Mouse (Mus musculus) forebrain, embryonic 11.5 days (tissue): ENCODE results near the gene Olfr465-ps1. TPM values are rescaled to one million over a fixed set of nuclear protein-coding genes. Genes with fewer than 3 reads are reported as not detected.
A peak's percentile ranks its signal among the peaks of the same experiment; 100 is the strongest.

Experiments used
- ATAC-seq: fragments of 200-750 bp; cut with Nextera tagmentation; replicated peaks from 2 replicates; pipeline ENCODE4 v1.8.0; 2017; ENCODE audit warnings: moderate TSS enrichment; ENCODE audit not compliant: low FRiP score
- DNase-seq: peaks from one replicate; pipeline ENCODE4 v3.0.0-alpha.2; 2017; ENCODE audit warnings: low spot score
- H3K27ac ChIP-seq: fragments of 300-500 bp; sonication (generic); 2 replicates; pipeline ENCODE4 v1.5.1; 2014; ENCODE audit warnings: low read depth, low read length
- H3K27me3 ChIP-seq: fragments of 300-500 bp; sonication (generic); 2 replicates; pipeline ENCODE4 v1.6.1; 2014; ENCODE audit warnings: mild to moderate bottlenecking, low read length, mixed read lengths; ENCODE audit not compliant: control insufficient read depth, insufficient read depth
- H3K36me3 ChIP-seq: fragments of 300-500 bp; sonication (generic); 2 replicates; pipeline ENCODE4 v1.6.1; 2014; ENCODE audit warnings: mild to moderate bottlenecking, low read length, moderate library complexity, mixed read lengths; ENCODE audit not compliant: control insufficient read depth, insufficient read depth
- H3K4me1 ChIP-seq: fragments of 300-500 bp; sonication (generic); replicated peaks from 2 replicates; pipeline ENCODE4 v1.6.1; 2014; ENCODE audit warnings: low read length, mixed read lengths; ENCODE audit not compliant: control insufficient read depth, insufficient read depth
- H3K4me2 ChIP-seq: fragments of 300-500 bp; sonication (generic); 2 replicates; pipeline ENCODE4 v1.6.1; 2014; ENCODE audit warnings: low read depth, mild to moderate bottlenecking, low read length, moderate library complexity, mixed read lengths; ENCODE audit not compliant: severe bottlenecking
- H3K4me3 ChIP-seq: fragments of 300-500 bp; sonication (generic); 2 replicates; pipeline ENCODE4 v1.5.1; 2014; ENCODE audit warnings: low read depth, low read length
- H3K9ac ChIP-seq: fragments of 300-500 bp; sonication (generic); 2 replicates; pipeline ENCODE4 v1.6.1; 2014; ENCODE audit warnings: low read length
- H3K9me3 ChIP-seq: fragments of 300-500 bp; sonication (generic); 2 replicates; pipeline ENCODE4 v1.6.1; 2016; ENCODE audit warnings: low read length, mixed read lengths; ENCODE audit not compliant: control insufficient read depth
- WGBS: fragments of 180-500 bp; shearing (Covaris S2); extraction: QIAGEN DNeasy Blood & Tissue Kit; methylation state at CpG from one replicate; pipeline ENCODE4 v1.1.7; 2014; 5-methylcytosine and 5-hydroxymethylcytosine counted together
- polyA plus RNA-seq: library from polyadenylated mRNA; unstranded; fragments of >200 nt; fragmentation: Nextera tagmentation; extraction: Ambion mirVana; gene quantifications from 2 replicates; pipeline ENCODE4 v1.2.1, GENCODE M21; 2014

The Olfr465-ps1 gene
- not detected in 2 replicates for polyA plus RNA-seq

- no peak within 1 kb of the TSS for H3K4me2 ChIP-seq
- no peaks in the 10 kb centered on the region for H3K36me3 ChIP-seq
- H3K27ac ChIP-seq = no peak within 1 kb of the TSS
- H3K9me3 ChIP-seq = no peaks in the 10 kb centered on the region
- no peaks in the 10 kb centered on the region for H3K4me1 ChIP-seq
- no peak for DNase-seq
- no peak within 1 kb of the TSS for H3K9ac ChIP-seq
- ATAC-seq = no peak
- H3K4me3 ChIP-seq = no peak within 1 kb of the TSS
- WGBS = 86% methylated on average over 4 of the region's 4 CpGs
- H3K27me3 ChIP-seq = no peaks in the 10 kb centered on the region
Observed at GRCm38 (mm10) chr13:65137789-65138188, at the start of gene Olfr465-ps1. Gene Olfr465-ps1 (plus strand): TSS chr13:65138089.

- H3K4me1 ChIP-seq = no peaks in the 10 kb centered on the region
- WGBS = 92% methylated on average over 4 of the region's 4 CpGs
- DNase-seq = no peak
- no peak overlapping the region for H3K4me3 ChIP-seq
- no peak for ATAC-seq
- H3K27ac ChIP-seq = no peak overlapping the region
- H3K36me3 ChIP-seq = no peaks in the 10 kb centered on the region; the same call in 1 of the 2 replicates
- H3K9me3 ChIP-seq = peaks cover 4% of the 10 kb centered on the region; the same call in 1 of the 2 replicates
- H3K27me3 ChIP-seq = no peaks in the 10 kb centered on the region
- H3K9ac ChIP-seq = no peak overlapping the region
- no peak overlapping the region for H3K4me2 ChIP-seq
Observed at GRCm38 (mm10) chr13:65095923-65096322, 42.0 kb upstream of the Olfr465-ps1 start.

- no peak overlapping the region for H3K27ac ChIP-seq
- no peaks in the 10 kb centered on the region; the same call in 1 of the 2 replicates for H3K36me3 ChIP-seq
- H3K4me1 ChIP-seq = no peaks in the 10 kb centered on the region
- DNase-seq (no peak), ATAC-seq (no peak)
- H3K9ac ChIP-seq = no peak overlapping the region
- H3K4me3 ChIP-seq = no peak overlapping the region
- H3K9me3 ChIP-seq = peaks cover 8% of the 10 kb centered on the region; the same call in 1 of the 2 replicates
- no peaks in the 10 kb centered on the region for H3K27me3 ChIP-seq
- no peak overlapping the region for H3K4me2 ChIP-seq
Observed at GRCm38 (mm10) chr13:65097018-65097417, 40.9 kb upstream of the Olfr465-ps1 start.

- ATAC-seq (no peak), DNase-seq (no peak)
- Histone ChIP-seq H3K36me3 (no peaks in the 10 kb centered on the region), H3K4me3 (no peak overlapping the region), H3K4me1 (no peaks in the 10 kb centered on the region), H3K4me2 (no peak overlapping the region), H3K9ac (no peak overlapping the region), H3K27ac (no peak overlapping the region), H3K27me3 (no peaks in the 10 kb centered on the region), H3K9me3 (peaks cover 11% of the 10 kb centered on the region; the same call in 1 of the 2 replicates)
- 95% methylated on average over 9 of the region's 9 CpGs for WGBS
Observed at GRCm38 (mm10) chr13:65100678-65101077, 37.2 kb upstream of the Olfr465-ps1 start.

- Histone ChIP-seq H3K4me1 (no peaks in the 10 kb centered on the region), H3K27ac (no peak overlapping the region), H3K9ac (no peak overlapping the region), H3K4me2 (no peak overlapping the region), H3K27me3 (no peaks in the 10 kb centered on the region), H3K9me3 (peaks cover 14% of the 10 kb centered on the region), H3K36me3 (no peaks in the 10 kb centered on the region), H3K4me3 (no peak overlapping the region)
- 92% methylated on average over 3 of the region's 3 CpGs for WGBS
- DNase-seq (no peak), ATAC-seq (no peak)
Observed at GRCm38 (mm10) chr13:65101232-65101631, 36.7 kb upstream of the Olfr465-ps1 start.

- peak overlapping the region; percentile 78 for H3K4me3 ChIP-seq
- peak overlapping the region; percentile 78; the same call in 1 of the 2 replicates for H3K27ac ChIP-seq
- WGBS = 0% methylated on average over 5 of the region's 5 CpGs
- H3K36me3 ChIP-seq = no peaks in the 10 kb centered on the region
- H3K27me3 ChIP-seq = no peaks in the 10 kb centered on the region
- peak overlapping the region; percentile 69 for H3K4me2 ChIP-seq
- peaks cover 3% of the 10 kb centered on the region; the same call in 1 of the 2 replicates for H3K9me3 ChIP-seq
- DNase-seq = no peak
- no peak for ATAC-seq
- peak overlapping the region; percentile 90 for H3K9ac ChIP-seq
- no peaks in the 10 kb centered on the region for H3K4me1 ChIP-seq
Observed at GRCm38 (mm10) chr13:65111961-65112360, 25.9 kb upstream of the Olfr465-ps1 start.

GRCm38 (mm10) chr13:65112459-65113110 is 25.3 kb upstream of the Olfr465-ps1 start, which contains the start of gene Mfsd14b:
Gene Mfsd14b (minus strand): TSS chr13:65112975.
- H3K27ac ChIP-seq = peak within 1 kb of the TSS; percentile 78
- peak within 1 kb of the TSS; percentile 69 for H3K4me2 ChIP-seq
- DNase-seq = peak; percentile 92
- H3K9ac ChIP-seq = peak within 1 kb of the TSS; percentile 90
- WGBS = under 1% methylated on average over 59 of the region's 60 CpGs
- peak within 1 kb of the TSS; percentile 78 for H3K4me3 ChIP-seq
- no peaks in the 10 kb centered on the region for H3K4me1 ChIP-seq
- H3K9me3 ChIP-seq = peaks cover under 1% of the 10 kb centered on the region; the same call in 1 of the 2 replicates
- peak; percentile 99 for ATAC-seq
- H3K36me3 ChIP-seq = no peaks in the 10 kb centered on the region
- H3K27me3 ChIP-seq = no peaks in the 10 kb centered on the region

GRCm38 (mm10) chr13:65113239-65113638 is 24.6 kb upstream of the Olfr465-ps1 start:
- DNase-seq = no peak

GRCm38 (mm10) chr13:65120984-65121383 is 16.9 kb upstream of the Olfr465-ps1 start:
- 74% methylated on average over 3 of the region's 3 CpGs for WGBS
- Histone ChIP-seq H3K27ac (no peak overlapping the region), H3K36me3 (no peaks in the 10 kb centered on the region)

More at GRCm38 (mm10) chr13:65113239-65113638, 24.6 kb upstream of the Olfr465-ps1 start:
- Histone ChIP-seq H3K4me1 (no peaks in the 10 kb centered on the region), H3K4me2 (peak overlapping the region; percentile 69), H3K9me3 (no peaks in the 10 kb centered on the region), H3K36me3 (no peaks in the 10 kb centered on the region), H3K27ac (no peak overlapping the region), H3K27me3 (no peaks in the 10 kb centered on the region), H3K4me3 (peak overlapping the region; percentile 78), H3K9ac (peak overlapping the region; percentile 90)
- ATAC-seq = peak; percentile 49
- WGBS = 49% methylated on average over 3 of the region's 3 CpGs

More at GRCm38 (mm10) chr13:65120984-65121383, 16.9 kb upstream of the Olfr465-ps1 start:
- H3K4me2 ChIP-seq = no peak overlapping the region
- H3K9ac ChIP-seq = no peak overlapping the region
- H3K9me3 ChIP-seq = no peaks in the 10 kb centered on the region
- ATAC-seq (no peak), DNase-seq (no peak)
- no peak overlapping the region for H3K4me3 ChIP-seq
- no peaks in the 10 kb centered on the region for H3K4me1 ChIP-seq
- H3K27me3 ChIP-seq = no peaks in the 10 kb centered on the region
